Mouse (Mus musculus) layer of hippocampus, adult 2 months (tissue): ENCODE data around the gene Arhgap27. TPM values are rescaled to one million over a fixed set of nuclear protein-coding genes. Genes with fewer than 3 reads are reported as not detected.

Experiments
- DNase-seq, 2 experiments: peaks; one replicate each; pipeline ENCODE4 v3.0.0; 2022; ENCODE audit warnings: low spot score in 2 of 2
- H3K27ac ChIP-seq: fragments of 200-600 bp; 2 replicates; pipeline ENCODE4 v1.8.1; 2022
- H3K4me3 ChIP-seq: fragments of 200-600 bp; 2 replicates; pipeline ENCODE4 v1.8.1; 2022; ENCODE audit warnings: mild to moderate bottlenecking
- CTCF ChIP-seq: fragments of 200-600 bp; conservative IDR thresholded peaks from 2 replicates; pipeline ENCODE4 v1.8.1; 2022; ENCODE audit warnings: antibody characterized with exemption, mild to moderate bottlenecking, moderate library complexity
- total RNA-seq, 2 experiments: library from RNA; stranded (reverse); gene quantifications; 2 replicates each; pipeline ENCODE4 v1.2.3; 2021

The Arhgap27 gene
- total RNA-seq, 2 experiments from 2014 or later, result 11.8 to 14.0 TPM

- Histone ChIP-seq H3K4me3 (no peak overlapping the region), H3K27ac (no peak overlapping the region)
- TF ChIP-seq CTCF, result no peak
- DNase-seq, result no peak
Observed at GRCm38 (mm10) chr11:103373922-103374321, 10.4 kb upstream of the Arhgap27 start.

DNA sequence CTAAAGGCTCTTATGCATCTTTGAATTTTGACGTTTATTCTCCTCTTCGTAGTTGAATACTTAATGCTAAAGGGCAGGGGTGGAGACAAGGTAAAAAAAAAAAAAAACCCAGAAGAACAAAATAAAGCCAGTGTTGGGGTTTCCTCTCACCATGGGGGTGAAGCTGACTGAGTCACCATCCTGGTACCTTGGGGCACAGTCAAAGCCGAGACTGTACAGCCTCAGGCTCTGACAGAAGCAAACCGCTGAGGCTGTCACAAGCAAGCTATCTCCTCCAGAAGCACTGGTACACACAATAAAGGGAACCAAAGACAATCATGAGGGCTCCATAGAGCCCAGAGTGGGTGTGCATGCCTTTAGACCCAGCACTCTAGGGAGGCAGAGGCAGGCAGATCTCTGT lies 9.1 kb upstream of the Arhgap27 start:
- TF ChIP-seq CTCF, result no peak
- Histone ChIP-seq H3K27ac (peak overlapping the region; percentile 52; the same call in 1 of the 2 replicates), H3K4me3 (no peak overlapping the region)
- no peak for DNase-seq

GRCm38 (mm10) chr11:103372068-103372467 lies 8.6 kb upstream of the Arhgap27 start:
- Histone ChIP-seq H3K27ac (peak overlapping the region; percentile 52; the same call in 1 of the 2 replicates), H3K4me3 (no peak overlapping the region)
- TF ChIP-seq CTCF, result no peak
- peak in 1 of 2 experiments; percentile 32 for DNase-seq

GRCm38 (mm10) chr11:103371222-103371539 lies 7.7 kb upstream of the Arhgap27 start:
- DNase-seq, result no peak
- no peak overlapping the region for H3K4me3 ChIP-seq
- peak overlapping the region; percentile 52; the same call in 1 of the 2 replicates for H3K27ac ChIP-seq
- TF ChIP-seq CTCF, result no peak

DNA sequence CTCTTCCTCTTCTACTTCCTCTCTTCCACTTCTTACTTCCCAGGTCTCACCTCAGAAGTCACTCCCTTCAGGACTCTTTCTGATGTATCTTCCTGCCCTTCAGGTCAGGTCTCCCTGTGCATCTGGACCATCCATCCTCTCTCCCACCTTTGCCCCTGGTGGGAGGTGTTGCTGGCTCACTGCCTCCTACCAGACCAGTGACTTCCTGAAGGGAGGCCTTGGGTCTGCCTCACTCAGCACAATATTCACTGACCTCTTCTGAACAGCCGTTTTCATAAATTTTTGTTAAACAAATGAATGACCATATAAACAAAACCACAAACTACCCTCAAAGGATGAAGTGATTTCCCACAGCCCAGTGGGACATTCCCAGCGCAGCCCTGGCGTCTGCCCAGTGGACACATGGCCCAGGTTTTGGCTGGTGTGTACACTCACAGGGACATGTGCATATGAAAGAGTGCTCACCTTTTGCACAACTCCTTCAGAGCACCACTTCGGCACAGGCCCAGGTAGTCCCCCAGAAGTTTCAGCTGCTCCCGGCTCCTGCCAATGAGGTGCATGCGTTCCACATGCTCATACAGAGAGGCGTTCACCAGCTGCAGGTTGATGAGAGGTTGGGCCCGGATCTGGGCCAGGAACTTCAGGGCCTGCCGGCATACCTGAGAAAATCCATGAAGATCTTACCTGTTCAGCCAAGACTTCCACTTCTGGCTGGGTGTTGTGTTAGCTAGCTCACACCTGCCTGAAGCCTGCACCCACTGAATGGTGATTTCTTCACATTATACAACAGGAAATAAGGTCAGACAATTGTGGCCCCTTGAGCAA lies 7.1 kb upstream of the Arhgap27 start:
- Histone ChIP-seq H3K27ac (no peak overlapping the region), H3K4me3 (no peak overlapping the region)
- no peak for TF ChIP-seq CTCF
- no peak for DNase-seq

GRCm38 (mm10) chr11:103365530-103365929 lies 2.0 kb upstream of the Arhgap27 start:
- H3K4me3 ChIP-seq, result no peak overlapping the region
- H3K27ac ChIP-seq, result no peak overlapping the region
- TF ChIP-seq CTCF, result no peak
- no peak for DNase-seq

GRCm38 (mm10) chr11:103365022-103365421 lies 1.5 kb upstream of the Arhgap27 start:
- TF ChIP-seq CTCF, result no peak
- DNase-seq, result no peak
- Histone ChIP-seq H3K4me3 (no peak overlapping the region), H3K27ac (peak overlapping the region; percentile 51; the same call in 1 of the 2 replicates)

- TF ChIP-seq CTCF, result no peak
- no peak overlapping the region for H3K4me3 ChIP-seq
- DNase-seq, result no peak
- peak overlapping the region; percentile 85; the same call in 1 of the 2 replicates for H3K27ac ChIP-seq
Observed at GRCm38 (mm10) chr11:103364335-103364734, 843 bp upstream of the Arhgap27 start.

DNA sequence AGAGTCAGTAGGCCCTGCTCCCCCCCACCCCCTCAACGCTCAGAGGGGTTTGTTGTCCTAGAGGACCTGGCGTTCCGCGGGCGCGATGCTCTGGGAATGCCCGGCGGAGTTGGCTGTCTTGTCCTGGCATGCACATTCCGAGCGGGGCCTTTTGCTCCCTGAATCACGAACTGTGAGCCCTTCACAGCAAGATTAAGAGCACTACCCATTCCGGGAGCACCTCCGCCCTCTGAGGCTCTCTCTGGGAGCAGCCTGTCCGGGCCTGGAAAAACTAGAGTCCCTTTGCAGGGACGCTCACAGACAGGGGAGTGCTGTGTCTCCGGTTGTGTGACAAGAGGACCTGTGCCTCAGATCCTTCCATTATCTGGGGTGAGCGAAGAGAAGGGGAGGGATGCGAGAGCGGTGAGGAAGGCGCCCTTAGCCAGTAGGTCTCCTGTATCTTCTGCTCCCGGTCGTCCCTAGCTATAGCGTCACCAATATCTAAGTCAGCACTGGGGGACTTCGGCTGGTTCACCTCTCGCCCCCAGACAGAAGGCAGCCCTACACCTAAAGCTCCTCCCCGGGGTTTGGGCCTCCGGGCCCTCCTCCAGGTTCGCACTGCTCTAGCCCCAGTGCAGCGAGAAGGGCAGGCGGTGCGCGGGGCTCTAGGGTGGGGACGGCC lies 841 bp downstream of the Arhgap27 start:
- Histone ChIP-seq H3K4me3 (peak overlapping the region; percentile 58), H3K27ac (peak overlapping the region; percentile 85)
- no peak for DNase-seq
- TF ChIP-seq CTCF, result no peak

GRCm38 (mm10) chr11:103362054-103362432 lies 1.4 kb downstream of the Arhgap27 start:
- TF ChIP-seq CTCF, result no peak
- H3K4me3 ChIP-seq, result peak overlapping the region; percentile 58
- no peak for DNase-seq
- peak overlapping the region; percentile 85; the same call in 1 of the 2 replicates for H3K27ac ChIP-seq

GRCm38 (mm10) chr11:103361396-103362053 lies 2.0 kb downstream of the Arhgap27 start:
- no peak for DNase-seq
- Histone ChIP-seq H3K4me3 (peak overlapping the region; percentile 77), H3K27ac (no peak overlapping the region)
- no peak for TF ChIP-seq CTCF

DNA sequence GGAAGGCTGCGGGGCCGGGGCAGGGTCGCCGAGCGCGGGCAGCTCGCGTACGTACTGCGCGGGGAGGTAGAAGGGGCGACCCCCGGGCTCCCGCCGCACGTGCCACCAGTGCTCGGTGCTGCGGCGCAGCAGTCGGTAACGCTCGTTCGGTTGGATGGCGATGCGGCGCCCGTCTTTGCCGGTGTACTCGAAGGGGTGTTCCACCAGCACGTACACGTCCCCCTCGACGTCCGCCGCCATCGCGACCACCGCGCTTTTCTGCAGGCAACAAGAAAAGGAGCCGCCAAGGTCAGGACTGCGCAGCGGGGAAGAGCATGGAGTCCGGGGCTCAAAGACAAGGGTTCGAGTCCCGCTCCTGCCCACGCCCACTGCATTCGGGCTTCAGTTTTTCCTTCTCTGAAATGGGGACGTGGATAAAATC lies 2.8 kb downstream of the Arhgap27 start:
- Histone ChIP-seq H3K27ac (peak overlapping the region; percentile 56; the same call in 1 of the 2 replicates), H3K4me3 (peak overlapping the region; percentile 77)
- no peak for TF ChIP-seq CTCF
- no peak for DNase-seq

DNA sequence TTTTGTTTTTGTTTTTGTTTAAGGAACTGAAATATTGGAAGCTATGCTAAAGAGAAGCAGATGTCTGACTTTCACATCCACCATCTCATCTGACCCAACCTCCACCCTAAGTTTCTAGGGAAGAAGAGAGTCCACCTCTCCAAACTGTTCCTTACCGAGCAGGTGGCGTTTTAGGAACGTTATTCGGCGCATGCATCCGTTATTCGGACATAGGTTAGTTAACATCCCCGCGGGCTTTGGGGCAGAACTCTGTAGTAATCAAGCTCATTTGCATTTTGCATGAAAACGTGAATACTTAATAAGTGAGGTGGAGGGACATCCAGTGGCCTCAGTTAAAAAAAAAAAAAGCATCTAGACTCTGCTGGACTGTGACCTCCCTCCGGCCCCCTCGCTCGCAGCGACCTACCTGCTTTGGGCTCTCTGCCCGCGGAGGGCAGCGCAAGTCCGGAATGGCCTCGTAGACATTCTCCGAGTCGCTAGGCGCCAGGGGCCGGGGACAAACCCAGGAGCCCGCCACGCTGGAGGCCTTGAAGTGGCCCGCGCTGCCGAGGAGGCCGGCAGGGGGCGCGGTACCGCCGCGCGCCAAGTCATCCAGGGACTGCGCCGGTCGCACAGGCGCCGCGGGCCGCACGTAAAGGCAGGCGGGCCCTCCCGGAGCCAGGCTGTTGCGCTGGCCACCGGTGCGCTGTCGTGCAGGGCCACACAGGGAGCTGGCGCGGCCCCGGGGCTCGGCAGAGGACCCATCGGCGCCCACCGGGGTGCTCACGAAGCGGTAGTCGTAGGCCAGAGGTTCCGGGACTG lies 3.5 kb downstream of the Arhgap27 start:
- peak; percentile 92 for TF ChIP-seq CTCF
- DNase-seq, result peak; percentile 66 to 85
- peak overlapping the region; percentile 56; the same call in 1 of the 2 replicates for H3K27ac ChIP-seq
- H3K4me3 ChIP-seq, result peak overlapping the region; percentile 77
